Comparison of ENCODE assay signal across 19 mouse cellular contexts in genomic region chr10:93932020-93932419, GRCm38 (mm10). TPM values are rescaled to one million over a fixed set of nuclear protein-coding genes. Genes with fewer than 3 reads are reported as not detected.
DNase-seq lines count a peak whose midpoint lies in the region; ATAC-seq lines count a peak whose summit lies in the region.
"Had no signal": no experiment of that assay in that cellular context is flagged by ENCODE, and none has a peak within 500 bp of the region (broad histone marks: within the 10 kb centered on the region; RNA-seq: fewer than 3 reads in every experiment).

No protein-coding gene starts in this region.

- 43% methylated on average over 5 of the region's 5 CpGs for WGBS in heart, embryonic 13.5 days
- 53% methylated on average over 5 of the region's 5 CpGs for WGBS in heart, embryonic 10.5 days
- WGBS in hindbrain, embryonic 14.5 days, result 79% methylated on average over 5 of the region's 5 CpGs

- H3K27me3 ChIP-seq in heart, embryonic 13.5 days (replicated peaks), result no peaks in the 10 kb centered on the region
- H3K27me3 ChIP-seq in heart, embryonic 10.5 days (ENCODE audit: insufficient read depth, poor library complexity, severe bottlenecking), result no peaks in the 10 kb centered on the region
- no peaks in the 10 kb centered on the region for H3K27me3 ChIP-seq in hindbrain, embryonic 14.5 days (ENCODE audit: control insufficient read depth, insufficient read depth, low read length)
- H3K27me3 ChIP-seq: embryonic facial prominence, embryonic 12.5 days; forebrain, embryonic 12.5 days; hindbrain, embryonic 15.5 days had no signal

- peaks cover 26% of the 10 kb centered on the region for H3K4me1 ChIP-seq in heart, embryonic 13.5 days
- H3K4me1 ChIP-seq in heart, embryonic 10.5 days, result peaks cover 6% of the 10 kb centered on the region
- H3K4me1 ChIP-seq in hindbrain, embryonic 14.5 days (replicated peaks; ENCODE audit: control insufficient read depth, insufficient read depth, low read length), result no peaks in the 10 kb centered on the region
- H3K4me1 ChIP-seq: hindbrain, embryonic 10.5 days; hindbrain, embryonic 15.5 days had no signal

- 0 out of 2 replicates have a peak, but pooled peaks cover 1% of the 10 kb centered on the region for H3K9me3 ChIP-seq in heart, embryonic 13.5 days
- no peaks in the 10 kb centered on the region for H3K9me3 ChIP-seq in heart, embryonic 10.5 days
- peaks cover 4% of the 10 kb centered on the region for H3K9me3 ChIP-seq in hindbrain, embryonic 14.5 days (ENCODE audit: control insufficient read depth, low read length)
- H3K9me3 ChIP-seq: hindbrain, embryonic 10.5 days; hindbrain, embryonic 15.5 days had no signal

- no peak for ATAC-seq in heart, embryonic 13.5 days (ENCODE audit: extremely low read depth, insufficient number of reproducible peaks, low FRiP score, low TSS enrichment)
- no peak for ATAC-seq in hindbrain, embryonic 14.5 days (ENCODE audit: low FRiP score)
- ATAC-seq: forebrain, embryonic 16.5 days had no signal

- H3K27ac ChIP-seq in heart, embryonic 13.5 days (replicated peaks), result 0 out of 2 replicates have a peak overlapping the region, but pooled peaks have one; percentile 1
- H3K27ac ChIP-seq in heart, embryonic 10.5 days, result no peak overlapping the region
- no peak overlapping the region for H3K27ac ChIP-seq in hindbrain, embryonic 14.5 days
- H3K27ac ChIP-seq: forebrain, embryonic 12.5 days; hindbrain, embryonic 10.5 days; hindbrain, embryonic 15.5 days had no signal

- intact Hi-C loops in left cerebral cortex, postnatal 10 days (cut with DNase I), result no loop called here

- H3K4me3 ChIP-seq in heart, embryonic 13.5 days, result no peak overlapping the region
- H3K4me3 ChIP-seq in heart, embryonic 10.5 days, result no peak overlapping the region
- no peak overlapping the region for H3K4me3 ChIP-seq in hindbrain, embryonic 14.5 days (replicated peaks; ENCODE audit: low read length)
- H3K4me3 ChIP-seq: embryonic facial prominence, embryonic 12.5 days; forebrain, embryonic 12.5 days; hindbrain, embryonic 10.5 days; hindbrain, embryonic 15.5 days had no signal

- DNase-seq in heart, embryonic 10.5 days (ENCODE audit: low spot score), result no peak
- DNase-seq in MN1 (ENCODE audit: low spot score), result peak; percentile 48
- DNase-seq in thymus, postnatal 0 days (ENCODE audit: low spot score), result peak; percentile 42
- peak; percentile 36 to 64 for DNase-seq in thymus, postnatal 36 days
- DNase-seq in hindbrain, embryonic 14.5 days (ENCODE audit: low spot score), result no peak
- no peak for DNase-seq in left cerebral cortex, postnatal 10 days (ENCODE audit: extremely low spot score in 1 of 2, low spot score in 2 of 2)
- DNase-seq: adrenal gland, postnatal 10 days; cerebellum, adult 11 months; cerebellum, adult 8-10 months; cerebellum, postnatal 14 days; embryo, embryonic 11 days; gastrocnemius, postnatal 25 days had no signal

- no peak overlapping the region for H3K9ac ChIP-seq in heart, embryonic 13.5 days
- H3K9ac ChIP-seq in hindbrain, embryonic 14.5 days, result no peak overlapping the region
- H3K9ac ChIP-seq: embryonic facial prominence, embryonic 12.5 days; forebrain, embryonic 12.5 days; hindbrain, embryonic 15.5 days had no signal

- no peaks in the 10 kb centered on the region for H3K36me3 ChIP-seq in heart, embryonic 13.5 days
- H3K36me3 ChIP-seq in heart, embryonic 10.5 days, result no peaks in the 10 kb centered on the region
- no peaks in the 10 kb centered on the region for H3K36me3 ChIP-seq in hindbrain, embryonic 14.5 days (replicated peaks; ENCODE audit: control insufficient read depth, insufficient read depth)
- H3K36me3 ChIP-seq: embryonic facial prominence, embryonic 12.5 days; forebrain, embryonic 12.5 days; hindbrain, embryonic 10.5 days; hindbrain, embryonic 15.5 days had no signal

- H3K4me2 ChIP-seq in heart, embryonic 13.5 days, result no peak overlapping the region
- no peak overlapping the region for H3K4me2 ChIP-seq in hindbrain, embryonic 14.5 days (replicated peaks)
- H3K4me2 ChIP-seq: embryonic facial prominence, embryonic 12.5 days; forebrain, embryonic 12.5 days; heart, embryonic 11.5 days; hindbrain, embryonic 15.5 days had no signal

RNA-seq across cellular contexts. Expression of gene Metap2, which starts 35.1 kb away (rescaled TPM):
- polyA plus RNA-seq in heart, embryonic 13.5 days (2015; fragmentation: Nextera tagmentation; extraction: Ambion mirVana), result 141 and 148 TPM in 2 replicates
- 176 and 208 TPM in 2 replicates for polyA plus RNA-seq in heart, embryonic 10.5 days (2016; fragmentation: Nextera tagmentation; extraction: Ambion mirVana)
- 261 and 268 TPM in 2 replicates for polyA plus RNA-seq in thymus, postnatal 0 days (2015; fragmentation: Nextera tagmentation; extraction: Ambion mirVana)
- polyA plus RNA-seq in hindbrain, embryonic 14.5 days (2014; fragmentation: Nextera tagmentation; extraction: Ambion mirVana), result 153 and 161 TPM in 2 replicates
- total RNA-seq in left cerebral cortex, postnatal 10 days (2021), result 100 to 1,000 TPM; 132 TPM

Comparison
In these comparisons a context has a peak if more than half of its experiments do, and no peak if none do; other contexts are left out.
1. DNase-seq: peak in MN1 (single experiment), thymus, postnatal 0 days (single experiment) and thymus, postnatal 36 days (2 of 2); none in heart, embryonic 10.5 days (single experiment), hindbrain, embryonic 14.5 days (single experiment) and left cerebral cortex, postnatal 10 days (0 of 2).